Mouse (Mus musculus) left cerebral cortex, adult 18-20 months (tissue): ENCODE measurements around the gene Dda1. TPM values are rescaled to one million over a fixed set of nuclear protein-coding genes. Genes with fewer than 3 reads are reported as not detected.

ENCODE experiments used
- total RNA-seq, 2 experiments: library from RNA; stranded (reverse); gene quantifications; 2 replicates each; pipeline ENCODE4 v1.2.3; 2021

Gene Dda1
- total RNA-seq, 2 experiments from 2014 or later, result 76.7 to 86.1 TPM

Other genes with a start within 250 kb of the Dda1 start
- 10 to 100 TPM; 30.1 to 30.9 TPM for gene Myo9b, start 196.5 kb upstream of the Dda1 start, total RNA-seq
- gene Haus8, start 196.3 kb upstream of the Dda1 start, total RNA-seq, result 10 to 100 TPM; 12.8 to 17.8 TPM
- 100 to 1,000 TPM; 116 to 126 TPM for gene Use1, start 102.4 kb upstream of the Dda1 start, total RNA-seq
- gene Ocel1, start 97.9 kb upstream of the Dda1 start, total RNA-seq, result 10 to 100 TPM; 15.0 to 16.0 TPM
- gene Nr2f6, start 87.2 kb upstream of the Dda1 start, total RNA-seq, result 10 to 100 TPM; 42.6 to 46.2 TPM
- 1 to 10 TPM; 3.3 to 4.2 TPM for gene Ushbp1, start 73.4 kb upstream of the Dda1 start, total RNA-seq
- gene Babam1, start 72.3 kb upstream of the Dda1 start, total RNA-seq, result 100 to 1,000 TPM; 104 to 107 TPM
- under 1 TPM; 0.21 to 0.26 TPM for gene Ankle1, start 63.2 kb upstream of the Dda1 start, total RNA-seq
- 100 to 1,000 TPM; 318 to 342 TPM for gene Abhd8, start 5.5 kb upstream of the Dda1 start, total RNA-seq
- 10 to 100 TPM; 58.6 to 61.4 TPM for gene Mrpl34, start 4.2 kb upstream of the Dda1 start, total RNA-seq
- 10 to 100 TPM; 56.2 to 58.6 TPM for gene Ano8, start 16.8 kb downstream of the Dda1 start, total RNA-seq
- gene Gtpbp3, start 18.9 kb downstream of the Dda1 start, total RNA-seq, result 10 to 100 TPM; 29.3 to 36.7 TPM
- 1 to 10 TPM; 9.4 to 9.5 TPM for gene Plvap, start 42.6 kb downstream of the Dda1 start, total RNA-seq
- not detected for gene Ccdc194, start 56.5 kb downstream of the Dda1 start, total RNA-seq
- 1 to 10 TPM; 4.7 to 6.9 TPM for gene Bst2, start 68.3 kb downstream of the Dda1 start, total RNA-seq
- gene Mvb12a, start 73.7 kb downstream of the Dda1 start, total RNA-seq, result 10 to 100 TPM; 35.5 to 36.6 TPM
- gene Tmem221, start 89.7 kb downstream of the Dda1 start, total RNA-seq, result under 1 TPM; 0.21 to 0.23 TPM
- gene Nxnl1, start 97.4 kb downstream of the Dda1 start, total RNA-seq, result under 1 TPM in 1 of 2 experiments, not detected in 1; 0.26 TPM
- gene Slc27a1, start 99.7 kb downstream of the Dda1 start, total RNA-seq, result 100 to 1,000 TPM in 1 of 2 experiments, 10 to 100 TPM in 1; 86.2 to 100 TPM
- 10 to 100 TPM; 31.1 to 31.3 TPM for gene Pgls, start 123.0 kb downstream of the Dda1 start, total RNA-seq
- gene Fam129c, start 128.4 kb downstream of the Dda1 start, total RNA-seq, result 1 to 10 TPM; 1.9 to 4.8 TPM
- gene Colgalt1, start 141.8 kb downstream of the Dda1 start, total RNA-seq, result 10 to 100 TPM; 46.9 to 49.8 TPM
- 100 to 1,000 TPM; 267 to 296 TPM for gene Unc13a, start 202.6 kb downstream of the Dda1 start, total RNA-seq
- gene Jak3, start 207.1 kb downstream of the Dda1 start, total RNA-seq, result 1 to 10 TPM; 4.8 to 5.0 TPM
- under 1 TPM in 1 of 2 experiments, not detected in 1; 0.63 TPM for gene Insl3, start 220.0 kb downstream of the Dda1 start, total RNA-seq
- 1 to 10 TPM in 1 of 2 experiments, under 1 TPM in 1; 0.82 to 1.1 TPM for gene B3gnt3, start 232.6 kb downstream of the Dda1 start, total RNA-seq